Comparison of ENCODE assay signal across 7 mouse cellular contexts in genomic region chr11:119090961-119091597, GRCm38 (mm10). TPM values are rescaled to one million over a fixed set of nuclear protein-coding genes. Genes with fewer than 3 reads are reported as not detected.
DNase-seq lines count a peak whose midpoint lies in the region; ATAC-seq and TF ChIP-seq lines count a peak whose summit lies in the region.

No protein-coding gene starts in this region.

- H3K4me2 ChIP-seq in embryonic facial prominence, embryonic 13.5 days = peak overlapping the region; percentile 91
- peak overlapping the region; percentile 82 for H3K4me2 ChIP-seq in heart, embryonic 13.5 days
- peak overlapping the region; percentile 98 for H3K4me2 ChIP-seq in kidney, embryonic 16.5 days (replicated peaks; ENCODE audit: low read depth, low read length)
- H3K4me2 ChIP-seq in stomach, embryonic 14.5 days (replicated peaks; ENCODE audit: low read depth, low read length) = peak overlapping the region; percentile 97

- H3K4me1 ChIP-seq in ES-Bruce4 (ENCODE audit: control insufficient read depth, insufficient read depth, low read length) = no peaks in the 10 kb centered on the region
- peaks cover 50% of the 10 kb centered on the region for H3K4me1 ChIP-seq in embryonic facial prominence, embryonic 13.5 days
- peaks cover 58% of the 10 kb centered on the region for H3K4me1 ChIP-seq in heart, embryonic 13.5 days
- peaks cover 47% of the 10 kb centered on the region for H3K4me1 ChIP-seq in kidney, embryonic 16.5 days (ENCODE audit: insufficient read depth, low read length)
- H3K4me1 ChIP-seq in stomach, embryonic 14.5 days (ENCODE audit: control insufficient read depth, insufficient read depth, low read length) = peaks cover 30% of the 10 kb centered on the region

- peak overlapping the region; percentile 54 for H3K9ac ChIP-seq in ES-Bruce4 (ENCODE audit: low read depth, poor library complexity, severe bottlenecking)
- H3K9ac ChIP-seq in embryonic facial prominence, embryonic 13.5 days = peak overlapping the region; percentile 77
- H3K9ac ChIP-seq in heart, embryonic 13.5 days = peak overlapping the region; percentile 82
- H3K9ac ChIP-seq in kidney, embryonic 16.5 days (replicated peaks; ENCODE audit: low read length) = peak overlapping the region; percentile 70
- peak overlapping the region; percentile 41 for H3K9ac ChIP-seq in stomach, embryonic 14.5 days (replicated peaks; ENCODE audit: low read depth, low read length)

- TF ChIP-seq EP300 in ES-Bruce4 (IDR thresholded peaks at IDR 0.05; ENCODE audit: insufficient read depth, low read depth, low read length) = no peak

- no peaks in the 10 kb centered on the region for H3K36me3 ChIP-seq in ES-Bruce4 (ENCODE audit: control insufficient read depth, insufficient read depth, low read length, poor library complexity, severe bottlenecking)
- H3K36me3 ChIP-seq in embryonic facial prominence, embryonic 13.5 days = no peaks in the 10 kb centered on the region
- H3K36me3 ChIP-seq in heart, embryonic 13.5 days = no peaks in the 10 kb centered on the region
- no peaks in the 10 kb centered on the region for H3K36me3 ChIP-seq in kidney, embryonic 16.5 days (ENCODE audit: insufficient read depth, low read length)
- H3K36me3 ChIP-seq in stomach, embryonic 14.5 days (ENCODE audit: control insufficient read depth, insufficient read depth, low read length) = no peaks in the 10 kb centered on the region

- 1% methylated on average over 30 of the region's 42 CpGs for WGBS in embryonic facial prominence, embryonic 13.5 days
- under 1% methylated on average over 40 of the region's 42 CpGs for WGBS in heart, embryonic 13.5 days
- WGBS in kidney, embryonic 16.5 days = under 1% methylated on average over 41 of the region's 42 CpGs
- WGBS in stomach, embryonic 14.5 days = 1% methylated on average over 28 of the region's 42 CpGs

- TF ChIP-seq CTCF in ES-Bruce4 (IDR thresholded peaks at IDR 0.05; ENCODE audit: low read depth, low read length) = no peak

- TF ChIP-seq POLR2A in ES-Bruce4 (IDR thresholded peaks at IDR 0.05; ENCODE audit: insufficient read depth, low read length) = no peak

- DNase-seq in adrenal gland, adult 18-20 months (ENCODE audit: low spot score in 2 of 2) = peak; percentile 69 to 77
- peak; percentile 71 for DNase-seq in lung, postnatal 25 days (ENCODE audit: low spot score)

- H3K27me3 ChIP-seq in ES-Bruce4 (ENCODE audit: control insufficient read depth, insufficient read depth, low read length, poor library complexity, severe bottlenecking) = peaks cover 38% of the 10 kb centered on the region
- H3K27me3 ChIP-seq in embryonic facial prominence, embryonic 13.5 days = peaks cover 48% of the 10 kb centered on the region
- peaks cover 47% of the 10 kb centered on the region for H3K27me3 ChIP-seq in heart, embryonic 13.5 days (replicated peaks)
- H3K27me3 ChIP-seq in kidney, embryonic 16.5 days (ENCODE audit: insufficient read depth, low read length) = peaks cover 42% of the 10 kb centered on the region
- H3K27me3 ChIP-seq in stomach, embryonic 14.5 days (ENCODE audit: control insufficient read depth, insufficient read depth, low read length) = peaks cover 14% of the 10 kb centered on the region; the same call in 1 of the 2 replicates

- peak overlapping the region; percentile 60 for H3K4me3 ChIP-seq in ES-Bruce4 (ENCODE audit: low read depth, low read length)
- H3K4me3 ChIP-seq in embryonic facial prominence, embryonic 13.5 days = peak overlapping the region; percentile 54
- H3K4me3 ChIP-seq in heart, embryonic 13.5 days = peak overlapping the region; percentile 60
- H3K4me3 ChIP-seq in kidney, embryonic 16.5 days (ENCODE audit: low read length) = peak overlapping the region; percentile 60
- peak overlapping the region; percentile 51 for H3K4me3 ChIP-seq in stomach, embryonic 14.5 days (ENCODE audit: low read depth, low read length)

- ATAC-seq in embryonic facial prominence, embryonic 13.5 days (ENCODE audit: insufficient number of reproducible peaks, insufficient read depth, low FRiP score, low TSS enrichment, low read depth) = peak; percentile 23; the same call in 1 of the 2 replicates
- peak; percentile 41; the same call in 1 of the 2 replicates for ATAC-seq in heart, embryonic 13.5 days (ENCODE audit: extremely low read depth, insufficient number of reproducible peaks, low FRiP score, low TSS enrichment)
- ATAC-seq in kidney, embryonic 16.5 days (ENCODE audit: low FRiP score, low TSS enrichment) = peak; percentile 71
- peak; percentile 64 for ATAC-seq in stomach, embryonic 14.5 days (ENCODE audit: insufficient number of reproducible peaks, insufficient read depth, low FRiP score, low read depth)

- H3K9me3 ChIP-seq in ES-Bruce4 (replicated peaks; ENCODE audit: control insufficient read depth, insufficient read depth, low read length, poor library complexity, severe bottlenecking) = no peaks in the 10 kb centered on the region
- no peaks in the 10 kb centered on the region for H3K9me3 ChIP-seq in embryonic facial prominence, embryonic 13.5 days
- H3K9me3 ChIP-seq in heart, embryonic 13.5 days = no peaks in the 10 kb centered on the region
- H3K9me3 ChIP-seq in kidney, embryonic 16.5 days (ENCODE audit: low read length) = no peaks in the 10 kb centered on the region
- no peaks in the 10 kb centered on the region for H3K9me3 ChIP-seq in stomach, embryonic 14.5 days (ENCODE audit: control insufficient read depth, low read depth, low read length)

- H3K27ac ChIP-seq in ES-Bruce4 (ENCODE audit: insufficient read depth, low read length) = no peak overlapping the region
- peak overlapping the region; percentile 28; the same call in 1 of the 2 replicates for H3K27ac ChIP-seq in embryonic facial prominence, embryonic 13.5 days
- H3K27ac ChIP-seq in heart, embryonic 13.5 days (replicated peaks) = no peak overlapping the region
- no peak overlapping the region for H3K27ac ChIP-seq in kidney, embryonic 16.5 days (ENCODE audit: low read length)
- peak overlapping the region; percentile 7; the same call in 1 of the 2 replicates for H3K27ac ChIP-seq in stomach, embryonic 14.5 days (ENCODE audit: low read length)

RNA-seq across cellular contexts. Expression of gene Cbx4, which starts 5.1 kb away (rescaled TPM):
- polyA plus RNA-seq in ES-Bruce4 (2011; ENCODE audit: insufficient read depth, insufficient read length, low read depth, missing spikeins) = 0.32 and 0.46 TPM in 2 replicates
- total RNA-seq in adrenal gland, adult 18-20 months (2021) = 100 to 1,000 TPM; 115 to 163 TPM
- 13.0 and 14.4 TPM in 2 replicates for polyA plus RNA-seq in embryonic facial prominence, embryonic 13.5 days (2015; fragmentation: Nextera tagmentation; extraction: Ambion mirVana)
- 8.0 and 9.5 TPM in 2 replicates for polyA plus RNA-seq in heart, embryonic 13.5 days (2015; fragmentation: Nextera tagmentation; extraction: Ambion mirVana)
- polyA plus RNA-seq in kidney, embryonic 16.5 days (2015; fragmentation: Nextera tagmentation; extraction: Ambion mirVana) = 9.9 and 10.9 TPM in 2 replicates
- 7.0 and 8.2 TPM in 2 replicates for polyA plus RNA-seq in stomach, embryonic 14.5 days (2014; fragmentation: Nextera tagmentation; extraction: Ambion mirVana)

RNA-seq across cellular contexts. Expression of gene Cbx8, which starts 50.3 kb away (rescaled TPM):
- polyA plus RNA-seq in ES-Bruce4 (2011; ENCODE audit: insufficient read depth, insufficient read length, low read depth, missing spikeins) = 0.75 and 1.7 TPM in 2 replicates
- 10 to 100 TPM; 12.2 to 16.7 TPM for total RNA-seq in adrenal gland, adult 18-20 months (2021)
- 6.8 and 10.7 TPM in 2 replicates for polyA plus RNA-seq in embryonic facial prominence, embryonic 13.5 days (2015; fragmentation: Nextera tagmentation; extraction: Ambion mirVana)
- polyA plus RNA-seq in heart, embryonic 13.5 days (2015; fragmentation: Nextera tagmentation; extraction: Ambion mirVana) = 6.1 and 7.0 TPM in 2 replicates
- polyA plus RNA-seq in kidney, embryonic 16.5 days (2015; fragmentation: Nextera tagmentation; extraction: Ambion mirVana) = 8.2 and 8.5 TPM in 2 replicates
- 6.2 and 8.5 TPM in 2 replicates for polyA plus RNA-seq in stomach, embryonic 14.5 days (2014; fragmentation: Nextera tagmentation; extraction: Ambion mirVana)

Comparison
In these comparisons a context has a peak if more than half of its experiments do, and no peak if none do; other contexts are left out.
1. H3K27ac ChIP-seq: peak in embryonic facial prominence, embryonic 13.5 days (single experiment) and stomach, embryonic 14.5 days (single experiment); none in ES-Bruce4 (single experiment), heart, embryonic 13.5 days (single experiment) and kidney, embryonic 16.5 days (single experiment).
2. Peak in every context shown above with its lines, with median percentiles within 50 percentile points of each other: H3K4me3 ChIP-seq, H3K9ac ChIP-seq, ATAC-seq and H3K4me2 ChIP-seq.